Mouse (Mus musculus) liver, postnatal 0 days (tissue): ENCODE data around the gene Bloc1s6.

ENCODE experiments used
- CTCF ChIP-seq: sonication (generic); IDR thresholded peaks from 2 replicates; pipeline ENCODE4 v1.5.1; 2016; ENCODE audit warnings: antibody characterized with exemption, low read depth
- EP300 ChIP-seq: IDR thresholded peaks from 2 replicates; pipeline ENCODE4 v1.6.1; 2016; ENCODE audit warnings: antibody characterized with exemption, low read depth, mild to moderate bottlenecking

- TF ChIP-seq CTCF: no peak
- no peak for TF ChIP-seq EP300
Observed at GRCm38 (mm10) chr2:122719232-122719631, 19.1 kb upstream of the Bloc1s6 start.
